Mouse (Mus musculus) heart, adult 2 months (tissue): ENCODE measurements at regions not wholly inside any gene's neighbourhood (a gene's known extent, or its start where the extent isn't known, plus 50 kb on each side); places are given as distances from the start of the nearest gene placed in this dataset.

Source experiments
- DNase-seq, 2 experiments: peaks; one replicate each; pipeline ENCODE4 v3.0.0; 2021
- H3K27ac ChIP-seq: fragments of 200-600 bp; 2 replicates; pipeline ENCODE4 v1.8.1; 2022
- H3K27me3 ChIP-seq: fragments of 200-500 bp; 2 replicates; pipeline ENCODE4 v1.6.1; 2012; ENCODE audit warnings: mild to moderate bottlenecking, low read length, inconsistent platforms, mixed read lengths; ENCODE audit not compliant: control insufficient read depth, insufficient read depth
- H3K36me3 ChIP-seq: fragments of 200-500 bp; 2 replicates; pipeline ENCODE4 v1.6.1; 2012; ENCODE audit warnings: low read length, inconsistent platforms; ENCODE audit not compliant: control insufficient read depth, insufficient read depth
- H3K4me1 ChIP-seq: fragments of 200-500 bp; 2 replicates; pipeline ENCODE4 v1.6.1; 2011; ENCODE audit warnings: low read length; ENCODE audit not compliant: control insufficient read depth, insufficient read depth
- H3K4me3 ChIP-seq: fragments of 200-600 bp; 2 replicates; pipeline ENCODE4 v1.8.1; 2022
- H3K79me2 ChIP-seq: fragments of 200-500 bp; replicated peaks from 2 replicates; pipeline ENCODE4 v1.6.1; 2012; ENCODE audit warnings: mild to moderate bottlenecking, inconsistent platforms, low read length, moderate library complexity, mixed read lengths; ENCODE audit not compliant: control insufficient read depth, insufficient read depth
- H3K9ac ChIP-seq: fragments of 200-500 bp; 2 replicates; pipeline ENCODE4 v1.6.1; 2012; ENCODE audit warnings: low read depth, mild to moderate bottlenecking, control low read depth, inconsistent platforms, low read length, mixed read lengths
- CTCF ChIP-seq: fragments of 200-600 bp; IDR thresholded peaks from 2 replicates; pipeline ENCODE4 v1.8.1; 2022; ENCODE audit warnings: antibody characterized with exemption, mild to moderate bottlenecking, moderate library complexity
- EP300 ChIP-seq: fragments of 200-500 bp; IDR thresholded peaks from 2 replicates; pipeline ENCODE4 v1.6.1; 2011; ENCODE audit warnings: low read depth, low read length, control low read depth; ENCODE audit not compliant: insufficient read depth
- POLR2A ChIP-seq: fragments of 200-500 bp; IDR thresholded peaks from 2 replicates; pipeline ENCODE4 v1.6.1; 2011; ENCODE audit warnings: mild to moderate bottlenecking, low read depth, low read length, control low read depth; ENCODE audit not compliant: insufficient read depth
- WGBS: fragments of 180-500 bp; shearing (Covaris S2); methylation state at CpG from one replicate; pipeline ENCODE4 v1.1.7; 2018; 5-methylcytosine and 5-hydroxymethylcytosine counted together
- intact Hi-C: fragments of 180-260 bp; cut with DNase I; formaldehyde crosslinking; loops from one replicate; pipeline ENCODE4 v1.15.1; 2025

DNA sequence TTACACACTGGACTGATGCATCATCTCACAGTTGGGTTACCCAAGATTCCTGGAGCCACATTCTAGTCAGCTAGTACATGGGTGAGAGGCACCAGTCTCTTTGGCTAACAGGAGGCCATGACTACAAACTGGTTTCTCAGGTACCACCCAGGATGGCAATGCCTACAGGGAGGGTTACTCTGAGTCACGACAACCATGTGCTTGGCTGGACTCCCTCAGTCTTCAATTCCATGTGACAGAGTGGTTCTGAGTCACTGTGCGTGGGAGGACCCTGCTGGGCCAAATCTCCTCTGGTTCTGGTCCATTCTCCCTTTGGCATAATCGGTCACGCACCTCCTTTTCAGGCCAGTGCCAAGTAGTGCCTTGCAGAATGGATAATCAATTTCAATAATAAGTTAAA, 482.5 kb downstream of the Tbc1d22a start:
- H3K27me3 ChIP-seq = no peaks in the 10 kb centered on the region
- DNase-seq = no peak
- intact Hi-C loops = no loop called here
- no peak overlapping the region for H3K27ac ChIP-seq
- no peaks in the 10 kb centered on the region for H3K4me1 ChIP-seq
- no peaks in the 10 kb centered on the region for H3K36me3 ChIP-seq
- no peak overlapping the region for H3K4me3 ChIP-seq
- H3K9ac ChIP-seq = no peak overlapping the region
- WGBS = 72% methylated on average over 4 of the region's 4 CpGs
- H3K79me2 ChIP-seq = no peaks in the 10 kb centered on the region
- TF ChIP-seq CTCF = no peak
- no peak for TF ChIP-seq POLR2A
- no peak for TF ChIP-seq EP300

DNA sequence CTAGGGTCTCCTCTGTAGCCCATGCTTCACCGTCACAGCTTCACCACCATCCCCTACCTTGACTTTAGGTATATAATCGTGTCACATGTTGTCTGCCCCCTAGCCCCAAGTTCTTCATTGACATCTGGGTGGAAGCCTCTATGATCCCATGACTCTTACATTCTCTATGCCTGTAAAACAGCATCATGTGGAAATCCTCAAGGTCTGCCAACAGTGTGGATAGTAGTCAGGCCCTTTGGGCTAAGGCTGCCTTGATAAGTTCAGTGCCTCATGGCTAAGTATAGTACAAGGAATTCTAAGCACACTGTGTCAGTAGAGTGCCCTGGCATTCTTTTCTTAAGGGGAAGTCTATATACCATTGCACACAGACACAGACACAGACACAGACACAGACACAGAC, 496.2 kb downstream of the Tbc1d22a start:
- no peak overlapping the region for H3K4me3 ChIP-seq
- peak in 1 of 2 experiments; percentile 23 for DNase-seq
- 53% methylated on average over 2 of the region's 2 CpGs for WGBS
- 0 out of 2 replicates have a peak, but pooled peaks cover 1% of the 10 kb centered on the region for H3K4me1 ChIP-seq
- H3K9ac ChIP-seq = no peak overlapping the region
- no peaks in the 10 kb centered on the region for H3K79me2 ChIP-seq
- H3K27ac ChIP-seq = peak overlapping the region; percentile 61
- TF ChIP-seq CTCF (no peak), EP300 (no peak), POLR2A (no peak)
- H3K27me3 ChIP-seq = no peaks in the 10 kb centered on the region
- H3K36me3 ChIP-seq = no peaks in the 10 kb centered on the region
- intact Hi-C loops = no loop called here

DNA sequence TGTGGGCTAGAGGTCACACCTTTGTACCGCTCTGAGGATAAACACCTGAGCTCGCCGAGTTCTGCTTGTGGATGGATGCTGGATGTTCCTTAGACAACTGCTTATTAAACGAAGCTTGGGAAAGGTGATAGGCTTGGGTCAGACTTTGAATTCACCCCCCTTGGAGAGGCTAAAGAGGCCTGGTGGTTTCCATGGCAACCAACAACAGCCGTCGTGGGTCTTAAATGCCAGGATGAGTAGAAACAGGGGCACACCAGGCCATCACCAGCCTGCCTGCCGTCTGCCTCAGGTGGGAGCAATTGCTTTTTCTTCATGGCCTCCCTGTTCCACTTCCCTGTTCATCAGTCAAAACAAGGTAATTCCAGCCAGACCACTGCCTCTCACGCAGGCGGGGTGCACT, 504.1 kb downstream of the Tbc1d22a start:
- no peak for DNase-seq
- TF ChIP-seq POLR2A = no peak
- TF ChIP-seq EP300 = no peak
- TF ChIP-seq CTCF = no peak
- Histone ChIP-seq H3K36me3 (no peaks in the 10 kb centered on the region), H3K79me2 (no peaks in the 10 kb centered on the region), H3K27me3 (no peaks in the 10 kb centered on the region), H3K27ac (no peak overlapping the region), H3K4me1 (no peaks in the 10 kb centered on the region), H3K4me3 (no peak overlapping the region), H3K9ac (no peak overlapping the region)
- 76% methylated on average over 9 of the region's 9 CpGs for WGBS
- intact Hi-C loops = no loop called here

DNA sequence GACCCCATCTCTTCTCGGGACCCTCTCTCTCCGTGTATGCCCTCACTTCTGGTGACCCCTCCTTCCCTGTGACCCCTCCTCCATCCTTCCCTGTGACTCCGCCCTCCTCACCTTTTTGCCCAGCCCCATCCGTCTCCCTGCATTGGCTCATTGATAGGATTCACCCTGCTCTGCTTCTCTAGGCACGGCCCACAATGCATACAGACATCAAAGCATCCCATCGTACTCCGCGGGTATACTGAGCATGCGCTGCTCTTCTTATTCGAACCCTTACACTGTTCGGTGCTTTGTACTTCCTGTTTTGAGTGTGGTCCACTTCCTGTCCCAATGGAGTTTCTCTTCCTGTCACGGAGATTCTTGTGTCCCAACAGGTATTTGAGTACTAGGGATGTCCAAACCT, 504.8 kb downstream of the Tbc1d22a start:
- H3K36me3 ChIP-seq = no peaks in the 10 kb centered on the region
- no peak overlapping the region for H3K4me3 ChIP-seq
- DNase-seq = no peak
- intact Hi-C loops = no loop called here
- no peak overlapping the region for H3K27ac ChIP-seq
- no peaks in the 10 kb centered on the region for H3K27me3 ChIP-seq
- no peaks in the 10 kb centered on the region for H3K79me2 ChIP-seq
- TF ChIP-seq POLR2A = no peak
- no peak for TF ChIP-seq EP300
- TF ChIP-seq CTCF = no peak
- no peaks in the 10 kb centered on the region for H3K4me1 ChIP-seq
- H3K9ac ChIP-seq = no peak overlapping the region
- 81% methylated on average over 12 of the region's 12 CpGs for WGBS

DNA sequence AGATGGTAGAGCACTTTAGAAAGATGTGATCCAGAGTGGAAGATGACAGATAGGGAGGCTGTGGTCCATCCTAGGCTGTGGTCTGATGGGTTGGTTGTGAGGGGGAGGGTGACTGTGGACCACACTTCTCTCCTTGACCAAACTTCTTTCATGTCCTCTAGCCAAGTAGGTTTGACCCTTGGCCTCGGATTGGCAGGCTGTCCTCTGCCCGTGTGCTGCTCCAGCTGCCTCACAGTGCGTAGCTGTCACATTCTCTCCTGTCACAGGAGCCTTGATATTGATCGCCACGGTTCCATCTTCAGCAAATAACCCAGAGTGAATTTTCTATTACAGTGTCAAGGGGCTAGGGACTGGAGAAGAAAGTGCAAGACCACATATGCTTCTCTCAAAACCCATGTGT, 506.9 kb downstream of the Tbc1d22a start:
- no peak for TF ChIP-seq CTCF
- TF ChIP-seq EP300 = no peak
- no peak for TF ChIP-seq POLR2A
- H3K27ac ChIP-seq = no peak overlapping the region
- no peaks in the 10 kb centered on the region for H3K36me3 ChIP-seq
- H3K79me2 ChIP-seq = no peaks in the 10 kb centered on the region
- intact Hi-C loops = no loop called here
- H3K4me1 ChIP-seq = no peaks in the 10 kb centered on the region
- no peak overlapping the region for H3K9ac ChIP-seq
- 58% methylated on average over 5 of the region's 5 CpGs for WGBS
- DNase-seq = no peak
- H3K27me3 ChIP-seq = no peaks in the 10 kb centered on the region
- H3K4me3 ChIP-seq = no peak overlapping the region

DNA sequence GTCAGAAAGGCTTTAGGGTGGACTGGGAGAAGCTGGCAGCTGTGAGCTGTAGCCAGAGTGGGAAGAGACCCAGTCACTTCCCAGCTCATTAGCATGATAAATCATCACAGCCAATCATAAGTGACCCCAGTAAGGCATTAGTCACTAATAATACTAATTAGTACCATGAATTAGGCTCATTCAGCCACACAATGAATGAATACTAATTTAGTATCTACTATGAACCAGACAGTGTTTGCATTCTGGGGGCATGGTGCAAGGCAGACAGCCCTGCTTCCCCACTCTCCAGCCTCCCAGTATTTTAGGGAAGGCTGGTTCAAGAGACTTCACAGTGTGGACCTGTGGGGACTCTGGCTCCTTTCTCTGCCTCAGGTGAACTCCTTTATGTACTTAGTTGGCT, 523.7 kb downstream of the Tbc1d22a start:
- intact Hi-C loops = no loop called here

More for the DNA sequence above, 523.7 kb downstream of the Tbc1d22a start:
- TF ChIP-seq EP300 (no peak), POLR2A (no peak), CTCF (no peak)
- Histone ChIP-seq H3K79me2 (no peaks in the 10 kb centered on the region), H3K9ac (no peak overlapping the region), H3K36me3 (no peaks in the 10 kb centered on the region), H3K27me3 (no peaks in the 10 kb centered on the region), H3K27ac (no peak overlapping the region), H3K4me1 (no peaks in the 10 kb centered on the region; the same call in 1 of the 2 replicates), H3K4me3 (no peak overlapping the region)
- no peak for DNase-seq
